Mouse (Mus musculus) left cerebral cortex, adult 18-20 months (tissue): ENCODE data around the gene Poc5. TPM values are rescaled to one million over a fixed set of nuclear protein-coding genes. Genes with fewer than 3 reads are reported as not detected.
A peak's percentile ranks its signal among the peaks of the same experiment; 100 is the strongest.

Experiments used
- DNase-seq, 2 experiments: peaks; one replicate each; pipeline ENCODE4 v3.0.0; 2021 to 2022; ENCODE audit warnings: low spot score in 2 of 2, mixed read lengths in 1 of 2
- total RNA-seq, 2 experiments: library from RNA; stranded (reverse); gene quantifications; 2 replicates each; pipeline ENCODE4 v1.2.3; 2021

Gene Poc5
- total RNA-seq, 2 experiments from 2014 or later, result 35.6 to 36.5 TPM

GRCm38 (mm10) chr13:96428531-96428930 is 40.4 kb downstream of the Poc5 start:
- DNase-seq, result no peak

DNA sequence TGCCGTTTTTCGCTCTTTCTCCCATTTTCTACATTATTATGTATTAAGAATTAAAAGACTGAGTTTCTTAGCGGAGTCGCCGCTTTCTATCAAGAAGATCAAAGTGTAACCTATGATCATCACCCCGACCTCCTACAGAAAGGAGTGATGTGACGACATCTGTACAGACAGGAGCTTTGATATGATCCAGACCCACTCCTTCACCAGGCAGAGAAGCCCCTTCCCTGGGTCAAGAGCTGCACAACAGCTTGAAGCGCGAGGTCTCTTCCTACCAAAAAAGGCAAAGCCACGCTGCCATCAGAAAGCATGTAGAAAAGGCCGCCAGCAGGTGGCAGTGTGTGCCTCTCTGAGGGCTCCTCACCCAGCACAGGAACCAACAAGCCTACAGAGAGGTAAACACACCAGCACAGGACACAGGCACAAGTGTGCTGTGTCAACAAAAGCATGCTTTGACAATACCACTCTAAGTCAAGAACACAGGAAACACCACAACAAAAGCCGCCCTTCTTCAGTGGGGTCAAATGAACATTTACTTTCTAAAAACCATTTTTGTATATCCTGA is 43.6 kb downstream of the Poc5 start:
- peak; percentile 87 to 92 for DNase-seq

- DNase-seq, result no peak
Measured at GRCm38 (mm10) chr13:96432376-96432811, 44.3 kb downstream of the Poc5 start.

DNA sequence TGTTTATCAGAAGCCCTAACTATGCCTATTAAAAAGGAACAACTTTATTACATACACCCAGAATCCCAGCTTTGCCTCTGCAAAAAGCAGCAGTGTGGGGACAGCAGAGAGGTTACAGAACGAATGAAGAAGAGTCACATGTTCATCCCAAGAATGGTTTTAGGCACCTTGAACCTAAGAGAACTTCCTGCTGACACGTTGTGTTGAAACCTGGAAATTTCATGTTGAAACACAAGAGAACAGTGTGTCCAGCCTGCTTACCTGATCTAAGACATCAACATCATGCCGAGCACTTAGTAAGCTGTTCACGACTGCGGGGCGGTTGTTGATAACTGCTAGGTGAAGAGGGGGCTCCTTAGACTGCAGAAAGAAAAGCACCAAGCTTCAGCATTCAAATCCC is 44.9 kb downstream of the Poc5 start:
- no peak for DNase-seq

DNA sequence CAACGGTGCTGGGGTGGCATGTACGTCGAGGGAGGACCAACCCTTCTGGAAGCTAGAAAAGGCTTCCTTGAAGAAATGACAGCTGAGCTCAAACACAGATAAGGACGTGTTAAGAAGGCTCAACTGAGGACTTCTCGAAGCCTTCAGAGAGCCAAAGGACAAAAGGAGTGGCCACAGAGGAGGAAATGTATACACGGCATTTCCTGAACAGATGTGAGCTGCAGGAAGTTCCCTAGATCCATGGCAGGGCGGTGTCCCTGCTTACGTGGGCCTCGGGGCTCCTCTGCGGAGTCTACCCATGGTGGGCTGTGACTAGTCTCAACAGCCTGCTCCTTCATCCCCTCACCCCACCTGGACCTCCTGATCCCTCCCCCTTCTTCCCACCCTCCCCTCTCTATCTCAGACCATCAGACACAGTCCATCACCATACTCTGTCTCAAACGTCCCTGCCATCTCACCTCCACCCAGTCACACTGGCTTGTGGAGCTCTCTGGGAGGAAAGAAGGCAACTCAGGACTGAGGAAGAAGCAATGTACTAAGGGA is 45.6 kb downstream of the Poc5 start:
- no peak for DNase-seq

- DNase-seq, result no peak
Measured at GRCm38 (mm10) chr13:96434899-96435331, 46.8 kb downstream of the Poc5 start.

GRCm38 (mm10) chr13:96435793-96436192 is 47.7 kb downstream of the Poc5 start:
- no peak for DNase-seq

- no peak for DNase-seq
Measured at GRCm38 (mm10) chr13:96436921-96437320, 48.8 kb downstream of the Poc5 start.

DNA sequence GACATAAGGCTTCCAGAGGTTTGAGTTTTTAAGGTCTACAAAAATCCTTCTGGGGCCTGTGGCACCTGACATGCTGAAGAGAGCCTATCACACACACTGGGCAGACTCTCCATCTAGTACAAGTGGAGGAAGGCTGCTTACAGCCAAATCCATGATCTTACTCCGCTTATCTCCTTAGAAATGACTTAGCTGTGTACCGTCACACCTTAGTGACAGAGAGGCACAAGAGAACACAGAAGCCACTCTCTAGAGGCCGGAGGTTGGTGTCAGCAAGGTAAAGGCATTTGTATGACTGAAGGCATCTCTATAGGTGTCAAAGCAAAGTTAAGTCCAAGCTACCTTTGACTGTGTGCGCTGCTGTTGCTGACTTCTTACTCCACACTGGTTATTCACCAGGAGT is 52.3 kb downstream of the Poc5 start:
- no peak for DNase-seq

- DNase-seq, result no peak
Measured at GRCm38 (mm10) chr13:96450205-96450856, 62.2 kb downstream of the Poc5 start.

GRCm38 (mm10) chr13:96450869-96451268 is 62.8 kb downstream of the Poc5 start:
- no peak for DNase-seq

GRCm38 (mm10) chr13:96451386-96452140 is 63.5 kb downstream of the Poc5 start:
- DNase-seq, result no peak

- DNase-seq, result no peak
Measured at GRCm38 (mm10) chr13:96452621-96453020, 64.5 kb downstream of the Poc5 start.

DNA sequence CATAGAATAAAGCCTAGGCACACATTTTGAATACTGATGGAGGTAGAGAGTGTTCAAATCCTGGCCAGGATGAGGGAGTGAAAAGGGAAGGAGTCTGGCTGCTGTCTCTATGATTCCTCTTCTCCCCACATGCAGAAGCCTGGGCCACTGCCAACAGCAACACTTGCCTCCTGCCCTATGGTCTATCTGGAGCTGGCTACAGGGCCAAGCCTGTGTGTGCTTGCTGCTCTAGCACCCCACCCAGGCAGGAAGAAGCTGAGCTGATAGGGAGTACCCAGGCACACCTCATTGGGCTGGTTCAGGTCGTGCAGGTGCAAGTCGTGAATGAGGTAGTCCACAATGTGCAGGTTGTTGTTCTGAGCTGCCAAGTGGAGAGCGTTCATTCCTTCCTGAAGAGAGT is 66.2 kb downstream of the Poc5 start:
- no peak for DNase-seq

DNA sequence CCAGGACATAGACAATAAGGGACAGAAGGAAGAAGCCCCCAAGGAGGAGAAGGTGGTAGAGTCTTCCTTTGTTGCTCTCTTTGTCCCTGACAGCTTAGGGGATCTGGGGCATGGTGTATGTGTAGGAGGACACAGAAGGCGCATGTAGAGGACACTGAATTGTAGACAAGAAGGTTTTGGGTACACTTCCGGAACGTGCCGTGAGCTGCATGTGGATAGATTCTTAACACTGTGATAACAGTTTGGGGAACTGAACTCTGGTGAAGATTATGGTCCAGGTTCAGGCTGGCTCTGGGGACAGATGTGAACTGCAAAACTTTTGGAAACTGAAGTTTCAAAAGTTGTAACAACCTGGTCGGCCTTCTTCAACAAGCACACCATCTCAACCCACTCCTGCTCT is 69.5 kb downstream of the Poc5 start:
- DNase-seq, result no peak

- no peak for DNase-seq
Measured at GRCm38 (mm10) chr13:96458018-96458417, 69.9 kb downstream of the Poc5 start.

DNA sequence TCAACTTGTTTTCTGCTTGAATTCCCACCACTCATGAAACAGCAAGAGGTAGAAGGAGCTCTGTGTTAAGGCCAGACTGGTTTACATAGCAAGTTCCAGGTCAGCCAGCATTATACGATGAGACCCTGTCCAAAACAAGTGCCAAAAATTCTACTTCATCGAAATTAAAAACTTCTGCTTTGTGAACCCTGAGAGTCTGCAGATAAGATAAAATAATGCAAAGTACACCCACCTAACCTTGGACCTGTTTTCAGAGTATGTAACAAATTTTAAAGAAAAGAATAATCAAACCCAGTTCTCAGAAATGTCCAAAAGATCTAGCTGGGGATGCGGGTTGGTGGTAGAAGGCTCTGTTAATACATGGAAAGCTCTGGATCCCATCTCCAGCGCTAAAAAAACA is 70.5 kb downstream of the Poc5 start:
- DNase-seq, result no peak

- DNase-seq, result no peak
Measured at GRCm38 (mm10) chr13:96462644-96463043, 74.5 kb downstream of the Poc5 start.

GRCm38 (mm10) chr13:96465315-96465714 is 77.2 kb downstream of the Poc5 start:
- no peak for DNase-seq
